Mouse (Mus musculus) megakaryocyte, embryonic 14.5 days (primary cell): ENCODE results near the gene Zfp280d. TPM values are rescaled to one million over a fixed set of nuclear protein-coding genes. Genes with fewer than 3 reads are reported as not detected.
"Not testable (repeated sequence)": the region's sequence is repeated elsewhere in the genome, so short reads cannot be mapped to it uniquely, and the experiment has no call there.

ENCODE experiments used
- H3K27me3 ChIP-seq: replicated peaks from 2 replicates; pipeline ENCODE3; 2012; ENCODE audit warnings: inconsistent platforms
- H3K36me3 ChIP-seq: replicated peaks from 2 replicates; pipeline ENCODE3; 2012; ENCODE audit warnings: low read length, inconsistent platforms, mixed read lengths
- H3K4me1 ChIP-seq: 2 replicates; pipeline ENCODE4 v1.6.1; 2012; ENCODE audit warnings: inconsistent platforms
- H3K4me3 ChIP-seq: replicated peaks from 2 replicates; pipeline ENCODE3; 2012; ENCODE audit warnings: moderate library complexity, mild to moderate bottlenecking, inconsistent platforms
- H3K9me3 ChIP-seq: 2 replicates; pipeline ENCODE4 v1.6.1; 2012; ENCODE audit warnings: inconsistent platforms
- FLI1 ChIP-seq: IDR thresholded peaks from 2 replicates; pipeline ENCODE4 v1.6.1; 2012; ENCODE audit warnings: low read length, inconsistent platforms, mixed read lengths
- GATA1 ChIP-seq: IDR thresholded peaks from 3 replicates; pipeline ENCODE4 v1.6.1; 2012; ENCODE audit warnings: mixed read lengths, low read length, inconsistent platforms, borderline replicate concordance
- polyA plus RNA-seq: library from polyadenylated mRNA; stranded (reverse); fragments of >175 nt; gene quantifications from 2 replicates; pipeline ENCODE4 v1.2.3, GENCODE M21; 2012; ENCODE audit warnings: low replicate concordance; ENCODE audit not compliant: insufficient read depth

The Zfp280d gene
- polyA plus RNA-seq, 1 experiment: 1.1 TPM

DNA sequence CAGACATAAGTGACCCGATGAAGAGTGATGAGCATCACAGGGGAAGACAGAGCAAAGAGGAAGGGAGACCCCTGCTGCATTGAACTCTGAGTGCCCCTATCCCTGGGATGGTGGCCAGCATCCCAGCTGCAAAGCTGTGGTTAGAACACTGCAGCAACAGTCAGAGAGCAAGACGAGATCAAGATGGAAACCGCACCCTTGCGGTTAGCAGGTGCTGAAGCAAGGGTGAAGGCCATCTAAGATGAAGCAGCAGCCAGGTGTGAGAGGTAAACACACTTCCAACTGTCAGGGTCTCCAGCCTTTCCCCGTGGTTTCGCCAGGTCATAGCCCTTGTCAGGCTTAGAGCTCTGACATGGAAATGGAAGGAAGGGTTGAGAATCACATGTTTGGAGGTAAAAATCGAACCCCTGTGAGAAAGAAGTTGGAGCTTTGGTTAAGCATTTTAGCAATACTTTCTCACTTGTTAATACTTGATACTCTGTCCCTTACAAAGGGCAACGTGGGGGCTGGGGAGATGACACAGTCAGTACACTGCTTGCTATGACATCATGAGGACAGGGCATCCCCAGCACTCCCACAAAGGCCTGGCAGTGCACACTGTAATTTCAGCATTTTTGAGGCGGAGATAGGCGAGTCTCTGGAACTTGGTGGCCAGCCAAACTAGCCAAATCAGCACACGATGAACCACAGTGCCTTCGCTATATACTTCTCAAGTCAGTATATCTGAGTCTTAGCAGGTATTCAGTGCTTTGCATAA, 115.8 kb downstream of the Zfp280d start:
- TF ChIP-seq GATA1: no peak
- TF ChIP-seq FLI1: no peak
- peaks cover 12% of the 10 kb centered on the region for H3K27me3 ChIP-seq
- H3K4me3 ChIP-seq: no peak overlapping the region
- no peaks in the 10 kb centered on the region for H3K9me3 ChIP-seq
- H3K4me1 ChIP-seq: no peaks in the 10 kb centered on the region
- H3K36me3 ChIP-seq: no peaks in the 10 kb centered on the region

GRCm38 (mm10) chr9:72392686-72393085, 118.0 kb downstream of the Zfp280d start:
- no peaks in the 10 kb centered on the region for H3K9me3 ChIP-seq
- peaks cover 20% of the 10 kb centered on the region for H3K27me3 ChIP-seq
- no peaks in the 10 kb centered on the region for H3K36me3 ChIP-seq
- H3K4me3 ChIP-seq: no peak overlapping the region
- H3K4me1 ChIP-seq: peaks cover 6% of the 10 kb centered on the region; the same call in 1 of the 2 replicates
- TF ChIP-seq FLI1: no peak
- TF ChIP-seq GATA1: no peak

- H3K4me1 ChIP-seq: peaks cover 8% of the 10 kb centered on the region; the same call in 1 of the 2 replicates
- TF ChIP-seq GATA1 (no peak), FLI1 (no peak)
- H3K4me3 ChIP-seq: no peak overlapping the region
- no peaks in the 10 kb centered on the region for H3K9me3 ChIP-seq
- H3K36me3 ChIP-seq: no peaks in the 10 kb centered on the region
- H3K27me3 ChIP-seq: peaks cover 22% of the 10 kb centered on the region
These were observed 118.6 kb downstream of the Zfp280d start for GRCm38 (mm10) chr9:72393238-72393637.

DNA sequence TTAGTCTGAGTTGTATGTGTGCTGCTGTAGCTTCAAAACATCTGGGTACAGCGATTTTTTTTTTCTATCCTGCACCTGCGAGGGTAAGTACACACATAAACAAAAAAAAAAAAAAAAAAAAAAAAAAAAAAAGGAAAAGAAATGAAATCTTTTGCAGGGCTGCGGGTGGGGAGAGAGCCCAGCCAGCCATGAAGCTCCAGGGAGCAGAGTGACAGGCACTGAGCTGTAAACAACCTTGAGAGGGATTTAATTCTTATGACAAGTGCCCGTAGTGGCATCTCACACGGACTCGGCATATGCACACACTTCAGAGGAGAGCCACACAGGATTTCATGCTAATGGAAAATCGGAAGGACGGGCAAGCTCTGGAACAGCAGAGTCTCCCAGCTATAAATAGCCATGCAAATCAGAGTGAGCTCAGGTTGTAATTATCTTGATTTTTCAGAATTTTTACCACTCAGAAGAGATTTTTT, 119.2 kb downstream of the Zfp280d start:
- peaks cover 24% of the 10 kb centered on the region for H3K27me3 ChIP-seq
- H3K9me3 ChIP-seq: no peaks in the 10 kb centered on the region
- H3K4me1 ChIP-seq: peaks cover 8% of the 10 kb centered on the region; the same call in 1 of the 2 replicates
- no peaks in the 10 kb centered on the region for H3K36me3 ChIP-seq
- H3K4me3 ChIP-seq: no peak overlapping the region
- no peak for TF ChIP-seq GATA1
- TF ChIP-seq FLI1: no peak

DNA sequence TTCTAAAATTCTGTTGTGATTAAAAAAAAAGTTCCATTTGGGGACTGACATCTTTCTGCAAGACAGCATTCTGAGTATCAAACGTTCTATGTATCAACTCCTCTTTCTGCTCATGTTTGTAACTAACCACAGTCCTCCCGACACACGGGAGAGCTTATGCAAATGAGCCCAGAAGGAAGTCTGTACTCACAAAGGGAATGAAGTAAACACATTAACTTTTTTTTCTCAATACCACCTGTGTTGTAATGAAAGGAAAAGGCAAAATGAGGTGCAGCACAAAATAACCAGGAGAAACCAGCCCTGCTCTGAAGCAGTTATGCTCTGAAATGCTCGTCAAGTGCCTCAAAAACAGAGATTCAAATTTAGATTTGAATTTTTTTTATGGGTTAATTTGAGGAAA, 125.5 kb downstream of the Zfp280d start:
- H3K36me3 ChIP-seq: no peaks in the 10 kb centered on the region
- no peak for TF ChIP-seq GATA1
- no peak for TF ChIP-seq FLI1

DNA sequence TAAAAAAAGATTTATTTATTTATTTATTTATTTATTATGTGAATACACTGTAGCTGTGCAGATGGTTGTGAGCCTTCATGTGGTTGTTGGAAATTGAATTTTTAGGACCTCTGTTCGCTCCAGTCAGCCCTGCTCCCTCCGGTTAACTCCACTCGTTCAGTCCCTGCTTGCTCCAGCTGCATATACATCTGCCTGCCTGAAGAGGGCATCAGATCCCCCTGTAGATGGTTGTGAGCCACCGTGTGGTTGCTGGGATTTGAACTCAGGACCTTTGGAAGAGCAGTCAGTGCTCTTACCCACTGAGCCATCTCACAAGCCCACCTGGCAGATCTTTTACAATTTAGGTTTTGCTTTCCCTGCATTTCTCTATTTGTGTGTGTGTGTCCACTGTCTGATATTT, 127.1 kb downstream of the Zfp280d start:
- not testable (repeated sequence) for H3K36me3 ChIP-seq, H3K4me1 ChIP-seq, H3K4me3 ChIP-seq, H3K9me3 ChIP-seq
- H3K27me3 ChIP-seq: peaks cover 25% of the 10 kb centered on the region

More for the DNA sequence above, 125.5 kb downstream of the Zfp280d start:
- H3K4me1 ChIP-seq: peaks cover 8% of the 10 kb centered on the region; the same call in 1 of the 2 replicates
- peaks cover 22% of the 10 kb centered on the region for H3K27me3 ChIP-seq
- no peak overlapping the region for H3K4me3 ChIP-seq
- H3K9me3 ChIP-seq: no peaks in the 10 kb centered on the region

DNA sequence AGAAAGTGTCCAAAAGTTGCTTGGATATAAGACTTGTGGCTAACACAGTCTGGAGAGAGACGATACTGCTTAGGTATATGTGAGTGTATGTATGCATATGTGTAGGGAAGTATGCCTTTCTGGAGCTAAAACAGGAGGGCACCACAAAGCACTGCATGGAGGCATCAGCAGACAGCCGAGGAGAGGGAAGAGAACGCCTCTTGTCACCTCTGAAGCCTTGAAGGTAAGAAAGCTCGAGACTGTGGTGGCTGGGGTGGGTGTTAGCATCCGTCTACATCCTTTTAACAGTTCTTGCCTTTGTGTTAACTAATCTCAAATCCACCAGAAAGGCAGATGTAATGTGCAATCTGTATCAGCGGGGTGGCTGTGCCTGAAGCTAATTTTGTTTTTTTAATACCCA, 128.8 kb downstream of the Zfp280d start:
- Histone ChIP-seq H3K36me3 (no peaks in the 10 kb centered on the region), H3K27me3 (peaks cover 22% of the 10 kb centered on the region), H3K4me3 (no peak overlapping the region), H3K9me3 (no peaks in the 10 kb centered on the region), H3K4me1 (peaks cover 6% of the 10 kb centered on the region)
- TF ChIP-seq GATA1: no peak
- TF ChIP-seq FLI1: no peak

- Histone ChIP-seq H3K4me1 (peaks cover 15% of the 10 kb centered on the region), H3K9me3 (no peaks in the 10 kb centered on the region)
- TF ChIP-seq FLI1 (no peak), GATA1 (no peak)
These were observed 129.8 kb downstream of the Zfp280d start for GRCm38 (mm10) chr9:72404446-72404845.

GRCm38 (mm10) chr9:72404934-72405333, 130.3 kb downstream of the Zfp280d start:
- H3K27me3 ChIP-seq: peaks cover 12% of the 10 kb centered on the region
- no peak for TF ChIP-seq GATA1
- no peak for TF ChIP-seq FLI1
- no peaks in the 10 kb centered on the region for H3K36me3 ChIP-seq
- H3K4me1 ChIP-seq: peaks cover 19% of the 10 kb centered on the region
- no peak overlapping the region for H3K4me3 ChIP-seq
- H3K9me3 ChIP-seq: no peaks in the 10 kb centered on the region

More at GRCm38 (mm10) chr9:72404446-72404845, 129.8 kb downstream of the Zfp280d start:
- no peak overlapping the region for H3K4me3 ChIP-seq
- H3K27me3 ChIP-seq: peaks cover 15% of the 10 kb centered on the region
- no peaks in the 10 kb centered on the region for H3K36me3 ChIP-seq

GRCm38 (mm10) chr9:72405882-72406638, 131.4 kb downstream of the Zfp280d start:
- H3K9me3 ChIP-seq: no peaks in the 10 kb centered on the region
- peaks cover 10% of the 10 kb centered on the region for H3K27me3 ChIP-seq
- no peak overlapping the region for H3K4me3 ChIP-seq
- TF ChIP-seq FLI1: no peak
- no peak for TF ChIP-seq GATA1
- H3K36me3 ChIP-seq: no peaks in the 10 kb centered on the region
- peaks cover 19% of the 10 kb centered on the region for H3K4me1 ChIP-seq
